Comparison of ENCODE assay signal across 24 mouse cellular contexts in the genomic region with DNA sequence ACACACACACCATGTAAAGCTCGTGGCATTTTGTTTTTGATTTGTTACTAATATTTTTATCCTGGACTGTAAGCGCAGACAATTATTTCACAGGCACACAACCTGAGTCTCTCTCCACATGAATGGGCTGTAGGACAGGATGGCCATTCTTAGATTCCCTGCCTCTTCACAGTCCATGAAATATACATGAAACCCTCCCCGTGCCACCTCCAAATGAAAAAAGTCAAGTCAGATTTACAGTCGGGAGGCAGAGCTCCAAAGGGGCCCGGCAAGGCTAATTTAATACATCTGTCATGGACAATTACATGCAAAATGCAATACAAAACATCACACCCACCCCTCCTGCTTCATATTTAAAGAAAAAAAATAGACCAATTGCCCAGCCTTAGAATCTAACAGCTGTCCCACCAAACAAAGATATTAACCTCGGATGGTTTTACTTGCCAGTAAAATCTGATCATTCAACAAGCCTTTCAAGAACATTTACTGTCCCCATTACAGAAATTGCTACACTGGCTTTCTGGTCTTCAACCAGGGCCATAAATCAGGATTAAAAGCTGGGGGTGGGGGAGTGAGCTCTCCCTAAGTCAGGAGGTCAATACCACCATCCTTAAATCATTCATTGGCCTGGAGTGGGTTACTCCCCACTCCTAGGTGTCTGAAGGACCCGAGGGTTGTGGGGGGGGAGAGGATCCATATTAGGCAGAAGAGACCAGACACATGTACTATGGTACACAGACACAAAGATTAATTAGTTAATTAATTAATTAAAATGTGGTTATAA. TPM values are rescaled to one million over a fixed set of nuclear protein-coding genes. Genes with fewer than 3 reads are reported as not detected.
DNase-seq lines count a peak whose midpoint lies in the region; ATAC-seq lines count a peak whose summit lies in the region.
"Had no signal": no experiment of that assay in that cellular context is flagged by ENCODE, and none has a peak within 500 bp of the region (broad histone marks: within the 10 kb centered on the region; RNA-seq: fewer than 3 reads in every experiment).

No protein-coding gene starts in this region.

- no peak overlapping the region for H3K4me3 ChIP-seq in embryonic facial prominence, embryonic 11.5 days (ENCODE audit: low read depth, low read length)
- no peak overlapping the region for H3K4me3 ChIP-seq in embryonic facial prominence, embryonic 10.5 days
- no peak overlapping the region for H3K4me3 ChIP-seq in midbrain, embryonic 14.5 days (replicated peaks; ENCODE audit: low read depth, low read length)
- no peak overlapping the region for H3K4me3 ChIP-seq in midbrain, embryonic 10.5 days
- no peak overlapping the region for H3K4me3 ChIP-seq in limb, embryonic 10.5 days
- H3K4me3 ChIP-seq: embryonic facial prominence, embryonic 12.5 days; forebrain, embryonic 15.5 days; heart, embryonic 10.5 days; hindbrain, embryonic 13.5 days; midbrain, embryonic 13.5 days had no signal

- H3K36me3 ChIP-seq in embryonic facial prominence, embryonic 11.5 days (replicated peaks; ENCODE audit: control insufficient read depth, insufficient read depth, low read depth, low read length), result no peaks in the 10 kb centered on the region
- H3K36me3 ChIP-seq in embryonic facial prominence, embryonic 10.5 days (replicated peaks), result no peaks in the 10 kb centered on the region
- H3K36me3 ChIP-seq in midbrain, embryonic 14.5 days (ENCODE audit: control insufficient read depth, insufficient read depth, low read length), result no peaks in the 10 kb centered on the region
- no peaks in the 10 kb centered on the region for H3K36me3 ChIP-seq in midbrain, embryonic 10.5 days
- H3K36me3 ChIP-seq in limb, embryonic 10.5 days, result no peaks in the 10 kb centered on the region
- H3K36me3 ChIP-seq: embryonic facial prominence, embryonic 12.5 days; forebrain, embryonic 15.5 days; heart, embryonic 10.5 days; hindbrain, embryonic 13.5 days; midbrain, embryonic 13.5 days had no signal

- H3K4me2 ChIP-seq in embryonic facial prominence, embryonic 11.5 days (ENCODE audit: low read depth, low read length), result no peak overlapping the region
- H3K4me2 ChIP-seq in midbrain, embryonic 14.5 days (ENCODE audit: low read length), result no peak overlapping the region
- H3K4me2 ChIP-seq: embryonic facial prominence, embryonic 12.5 days; forebrain, embryonic 15.5 days; hindbrain, embryonic 13.5 days; midbrain, embryonic 13.5 days had no signal

- no peak for ATAC-seq in embryonic facial prominence, embryonic 11.5 days (replicated peaks; ENCODE audit: insufficient number of reproducible peaks, low FRiP score, low TSS enrichment, low read depth)
- no peak for ATAC-seq in midbrain, embryonic 14.5 days (ENCODE audit: low FRiP score, low TSS enrichment)
- ATAC-seq: CD4-positive, CD25-positive, alpha-beta regulatory T cell, adult 4 months; forebrain, embryonic 15.5 days; intestine, embryonic 16.5 days; lung, postnatal 0 days; midbrain, embryonic 13.5 days; Patski had no signal

- no peaks in the 10 kb centered on the region for H3K4me1 ChIP-seq in embryonic facial prominence, embryonic 11.5 days (ENCODE audit: control insufficient read depth, insufficient read depth, low read length)
- H3K4me1 ChIP-seq in embryonic facial prominence, embryonic 10.5 days, result no peaks in the 10 kb centered on the region
- 0 out of 2 replicates have a peak, but pooled peaks cover 8% of the 10 kb centered on the region for H3K4me1 ChIP-seq in midbrain, embryonic 14.5 days (ENCODE audit: control insufficient read depth, insufficient read depth, low read length)
- no peaks in the 10 kb centered on the region for H3K4me1 ChIP-seq in midbrain, embryonic 10.5 days
- peaks cover 20% of the 10 kb centered on the region for H3K4me1 ChIP-seq in limb, embryonic 10.5 days
- H3K4me1 ChIP-seq: forebrain, embryonic 15.5 days; heart, embryonic 10.5 days had no signal

- WGBS in embryonic facial prominence, embryonic 11.5 days, result 51% methylated on average over 7 of the region's 7 CpGs
- WGBS in embryonic facial prominence, embryonic 10.5 days, result 71% methylated on average over 7 of the region's 7 CpGs
- 39% methylated on average over 7 of the region's 7 CpGs for WGBS in midbrain, embryonic 14.5 days
- WGBS in midbrain, embryonic 10.5 days, result 82% methylated on average over 7 of the region's 7 CpGs
- 27% methylated on average over 7 of the region's 7 CpGs for WGBS in limb, embryonic 10.5 days

- H3K27ac ChIP-seq in embryonic facial prominence, embryonic 11.5 days (replicated peaks; ENCODE audit: low read depth, low read length), result no peak overlapping the region
- no peak overlapping the region for H3K27ac ChIP-seq in embryonic facial prominence, embryonic 10.5 days (replicated peaks)
- no peak overlapping the region for H3K27ac ChIP-seq in midbrain, embryonic 14.5 days (replicated peaks; ENCODE audit: low read depth, low read length)
- H3K27ac ChIP-seq in midbrain, embryonic 10.5 days (replicated peaks), result no peak overlapping the region
- H3K27ac ChIP-seq in limb, embryonic 10.5 days, result no peak overlapping the region
- H3K27ac ChIP-seq: embryonic facial prominence, embryonic 12.5 days; forebrain, embryonic 15.5 days; heart, embryonic 10.5 days; hindbrain, embryonic 13.5 days; midbrain, embryonic 13.5 days had no signal

- peak; percentile 28 for DNase-seq in embryonic facial prominence, embryonic 11.5 days (ENCODE audit: low spot score)
- no peak for DNase-seq in embryonic facial prominence, embryonic 10.5 days (ENCODE audit: low spot score)
- DNase-seq in midbrain, embryonic 14.5 days, result peak; percentile 39
- DNase-seq in midbrain, embryonic 10.5 days (ENCODE audit: low spot score), result no peak
- peak; percentile 46 for DNase-seq in limb, embryonic 10.5 days (ENCODE audit: low spot score)
- DNase-seq in yolk sac, embryonic 10.5 days (ENCODE audit: low spot score), result peak; percentile 25
- no peak for DNase-seq in layer of hippocampus, postnatal 36 days
- DNase-seq in frontal cortex, postnatal 14 days (ENCODE audit: low spot score in 2 of 2), result no peak
- DNase-seq: adrenal gland, postnatal 10 days; cerebellum, postnatal 10 days; kidney, postnatal 36 days; layer of hippocampus, adult 9-11 months; liver; thymus, postnatal 14 days had no signal

- no peaks in the 10 kb centered on the region for H3K9me3 ChIP-seq in embryonic facial prominence, embryonic 11.5 days (replicated peaks; ENCODE audit: control insufficient read depth, low read length)
- H3K9me3 ChIP-seq in embryonic facial prominence, embryonic 10.5 days, result no peaks in the 10 kb centered on the region
- H3K9me3 ChIP-seq in midbrain, embryonic 14.5 days (ENCODE audit: control insufficient read depth, low read length), result no peaks in the 10 kb centered on the region
- peaks cover 5% of the 10 kb centered on the region; the same call in 1 of the 2 replicates for H3K9me3 ChIP-seq in midbrain, embryonic 10.5 days (replicated peaks)
- no peaks in the 10 kb centered on the region for H3K9me3 ChIP-seq in limb, embryonic 10.5 days (replicated peaks)
- H3K9me3 ChIP-seq: forebrain, embryonic 15.5 days; heart, embryonic 10.5 days; hindbrain, embryonic 13.5 days had no signal

- no peak overlapping the region for H3K9ac ChIP-seq in embryonic facial prominence, embryonic 11.5 days (replicated peaks; ENCODE audit: low read length)
- H3K9ac ChIP-seq in midbrain, embryonic 14.5 days (replicated peaks; ENCODE audit: low read length), result no peak overlapping the region
- H3K9ac ChIP-seq: embryonic facial prominence, embryonic 12.5 days; forebrain, embryonic 15.5 days; hindbrain, embryonic 13.5 days; midbrain, embryonic 13.5 days had no signal

- no peaks in the 10 kb centered on the region for H3K27me3 ChIP-seq in embryonic facial prominence, embryonic 11.5 days (ENCODE audit: control insufficient read depth, insufficient read depth, low read length)
- no peaks in the 10 kb centered on the region for H3K27me3 ChIP-seq in embryonic facial prominence, embryonic 10.5 days (replicated peaks; ENCODE audit: low read depth, poor library complexity, severe bottlenecking)
- H3K27me3 ChIP-seq in midbrain, embryonic 14.5 days (ENCODE audit: control insufficient read depth, insufficient read depth, low read length), result no peaks in the 10 kb centered on the region; the same call in 1 of the 2 replicates
- no peaks in the 10 kb centered on the region for H3K27me3 ChIP-seq in midbrain, embryonic 10.5 days (ENCODE audit: low read depth, poor library complexity, severe bottlenecking)
- H3K27me3 ChIP-seq in limb, embryonic 10.5 days (ENCODE audit: low read depth, poor library complexity, severe bottlenecking), result no peaks in the 10 kb centered on the region
- H3K27me3 ChIP-seq: embryonic facial prominence, embryonic 12.5 days; forebrain, embryonic 15.5 days; hindbrain, embryonic 13.5 days; midbrain, embryonic 13.5 days; Patski had no signal

RNA-seq across cellular contexts. Expression of a gene that starts 44.3 kb away (rescaled TPM):
- 0.39 and 0.56 TPM in 2 replicates for polyA plus RNA-seq in embryonic facial prominence, embryonic 11.5 days (2014; fragmentation: Nextera tagmentation; extraction: Ambion mirVana)
- polyA plus RNA-seq in embryonic facial prominence, embryonic 10.5 days (2016; fragmentation: Nextera tagmentation; extraction: Ambion mirVana), result 0.18 and 0.85 TPM in 2 replicates
- polyA plus RNA-seq in midbrain, embryonic 14.5 days (2014; fragmentation: Nextera tagmentation; extraction: Ambion mirVana), result 4.0 and 4.1 TPM in 2 replicates
- polyA plus RNA-seq in midbrain, embryonic 10.5 days (2016; fragmentation: Nextera tagmentation; extraction: Ambion mirVana), result 0.28 and 0.37 TPM in 2 replicates
- 0.79 and 1.2 TPM in 2 replicates for polyA plus RNA-seq in limb, embryonic 10.5 days (2016; fragmentation: Nextera tagmentation; extraction: Ambion mirVana)
- total RNA-seq in layer of hippocampus, postnatal 36 days (2021), result 10 to 100 TPM; 14.6 to 20.2 TPM
- polyA plus RNA-seq: CD4-positive, CD25-positive, alpha-beta regulatory T cell, adult 4 months; intestine, embryonic 16.5 days; liver, embryonic 16.5 days; Patski had no signal

Comparison
In these comparisons a context has a peak if more than half of its experiments do, and no peak if none do; other contexts are left out.
1. DNase-seq: peak in embryonic facial prominence, embryonic 11.5 days (single experiment), midbrain, embryonic 14.5 days (single experiment), limb, embryonic 10.5 days (single experiment) and yolk sac, embryonic 10.5 days (single experiment); none in embryonic facial prominence, embryonic 10.5 days (single experiment), midbrain, embryonic 10.5 days (single experiment), layer of hippocampus, postnatal 36 days (0 of 2) and frontal cortex, postnatal 14 days (0 of 2).